Mouse (Mus musculus): Measurements from ENCODE around the gene Imp3.

- no peak for TF ChIP-seq CTCF (IDR thresholded peaks at IDR 0.05; ENCODE audit: extremely low read depth, insufficient read depth, insufficient read length, insufficient replicate concordance)
- TF ChIP-seq POLR2A (IDR thresholded peaks at IDR 0.05; ENCODE audit: low read depth, low read length), result no peak
Observed at GRCm38 (mm10) chr9:56953562-56953961, 16.3 kb downstream of the Imp3 start.

Measured in spleen, adult 2 months (tissue).